Mouse (Mus musculus) urinary bladder, postnatal 4 days (tissue): ENCODE measurements at regions not wholly inside any gene's neighbourhood (a gene's known extent, or its start where the extent isn't known, plus 50 kb on each side); places are given as distances from the start of the nearest gene placed in this dataset.

Experiments
- DNase-seq, 2 experiments: peaks; one replicate each; pipeline ENCODE4 v3.0.0; 2021 to 2022; ENCODE audit warnings: low spot score in 2 of 2

DNA sequence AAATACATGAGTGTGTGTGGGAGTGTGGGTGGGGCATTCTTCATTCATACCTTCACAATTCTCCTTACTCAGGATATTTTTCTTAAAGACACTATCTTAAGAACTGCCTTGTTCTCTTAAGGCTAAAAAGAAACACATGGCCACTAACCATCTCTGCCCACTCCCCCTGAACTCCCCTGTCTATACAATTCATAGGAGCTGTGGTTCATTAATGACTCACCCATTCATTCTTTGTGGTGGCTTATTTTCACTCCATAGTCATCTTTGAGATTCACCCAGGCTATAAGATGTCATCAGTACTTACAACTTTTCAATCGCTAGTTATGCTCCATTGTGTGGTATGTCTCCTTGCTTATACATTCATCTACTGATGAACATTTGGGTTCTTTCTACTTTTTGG lies 97.7 kb upstream of the Spred1 start:
- DNase-seq: no peak

DNA sequence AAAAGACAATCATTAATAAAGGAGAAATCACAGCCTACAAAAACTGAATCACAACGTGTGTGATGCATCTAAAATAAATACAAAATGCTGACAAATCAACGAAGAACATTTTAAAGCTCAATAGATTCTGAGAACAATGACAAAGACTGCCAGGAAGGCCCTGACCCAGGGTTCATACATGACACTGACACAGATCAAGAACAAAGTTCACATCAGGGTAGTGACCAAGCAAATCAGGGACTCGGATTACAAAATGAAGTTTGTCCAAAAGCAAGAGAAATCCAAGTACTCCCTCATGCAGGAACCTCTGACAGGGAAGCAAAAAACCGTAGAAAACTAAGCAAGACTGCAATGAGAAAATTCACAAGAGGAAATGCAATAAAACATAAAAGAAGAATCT lies 94.1 kb upstream of the Spred1 start:
- no peak for DNase-seq

DNA sequence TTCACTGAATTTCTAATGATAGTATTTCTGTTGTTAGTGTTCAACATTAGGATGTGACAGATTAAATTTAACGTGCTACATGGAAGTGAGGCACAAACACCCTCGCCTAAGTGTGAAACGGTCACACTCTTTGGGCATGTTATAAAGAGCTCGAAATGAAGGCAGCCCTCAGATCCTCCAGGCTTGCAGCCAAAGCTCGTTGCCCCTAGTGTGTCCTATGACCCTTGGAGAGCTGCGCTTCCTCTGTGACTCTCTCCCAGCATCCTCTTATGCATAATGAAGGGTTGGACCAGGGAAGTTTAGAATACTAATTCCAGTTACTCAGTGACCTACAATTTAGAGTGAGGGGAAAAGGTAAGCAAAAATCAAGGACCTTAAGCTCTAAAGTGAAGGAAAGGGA lies 92.4 kb upstream of the Spred1 start:
- no peak for DNase-seq

DNA sequence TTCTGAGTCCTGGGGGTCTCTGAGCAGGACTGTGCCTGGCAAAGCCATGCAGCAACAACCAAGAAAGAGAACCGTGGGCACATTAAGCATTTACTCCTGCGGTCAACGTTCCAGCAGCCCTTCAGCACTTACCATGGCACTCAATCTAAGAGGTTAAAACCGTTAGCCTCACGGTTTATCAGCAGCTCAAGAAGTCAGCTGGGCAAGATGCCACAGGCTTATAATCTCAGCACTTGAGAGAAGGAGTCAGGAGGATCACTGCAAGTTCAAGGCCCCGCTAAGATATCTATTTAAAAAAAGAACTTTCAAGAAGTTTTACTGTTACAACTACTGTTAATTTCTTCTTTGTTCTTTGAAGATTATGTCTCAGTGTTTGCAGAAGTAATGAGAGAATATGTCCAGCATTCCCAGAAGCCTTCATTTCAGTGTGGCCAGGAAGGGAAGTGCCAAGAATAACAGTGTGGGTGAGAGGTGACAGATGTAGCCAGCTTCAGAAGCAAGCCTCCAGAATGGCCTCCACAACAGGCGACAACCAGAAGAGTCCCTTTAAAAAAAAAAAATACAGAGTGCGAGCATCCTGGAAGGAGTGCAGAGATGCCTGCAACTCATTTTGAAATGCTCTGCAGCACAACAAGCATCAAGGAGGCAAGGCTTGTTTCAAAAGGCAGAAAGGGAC lies 84.8 kb upstream of the Spred1 start:
- no peak for DNase-seq

DNA sequence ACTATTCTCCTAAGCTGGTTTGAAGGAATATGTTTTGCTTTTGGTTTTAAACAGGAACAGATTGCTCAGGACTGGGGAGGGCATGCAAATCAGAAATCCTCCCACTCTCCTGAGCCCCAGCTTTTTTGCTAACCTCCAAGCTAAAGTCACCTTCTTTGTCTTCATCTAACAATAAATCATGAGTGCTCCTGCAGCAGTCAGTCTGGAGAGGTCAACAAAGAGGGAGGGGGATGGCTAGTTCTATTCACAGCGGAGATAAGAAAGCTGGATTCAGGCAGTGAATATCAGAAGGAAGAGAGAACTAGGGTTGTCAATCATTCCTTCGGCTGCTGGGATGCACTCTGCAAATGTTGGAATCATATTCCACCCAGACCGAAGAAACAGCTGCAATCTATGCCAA lies 81.0 kb upstream of the Spred1 start:
- no peak for DNase-seq

DNA sequence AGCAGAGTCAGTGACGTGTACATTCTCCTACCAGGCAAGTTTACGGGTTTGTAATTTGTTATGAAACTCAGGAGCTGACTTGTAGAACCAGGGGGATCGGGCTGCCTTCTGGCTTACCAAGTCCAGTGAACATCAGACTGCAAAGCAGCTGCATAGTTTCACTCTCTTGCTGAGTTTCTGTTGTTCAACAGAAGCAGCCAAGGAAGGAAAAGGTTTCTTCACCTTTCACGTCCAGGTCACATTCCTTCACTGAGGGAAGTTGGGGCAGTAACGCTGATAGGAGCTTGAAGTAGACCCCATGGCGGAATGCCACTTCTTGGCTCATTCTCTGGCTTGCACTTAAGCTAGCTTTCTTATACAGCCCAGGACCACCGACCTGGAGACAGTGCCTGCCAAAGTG lies 77.3 kb upstream of the Spred1 start:
- DNase-seq: no peak

DNA sequence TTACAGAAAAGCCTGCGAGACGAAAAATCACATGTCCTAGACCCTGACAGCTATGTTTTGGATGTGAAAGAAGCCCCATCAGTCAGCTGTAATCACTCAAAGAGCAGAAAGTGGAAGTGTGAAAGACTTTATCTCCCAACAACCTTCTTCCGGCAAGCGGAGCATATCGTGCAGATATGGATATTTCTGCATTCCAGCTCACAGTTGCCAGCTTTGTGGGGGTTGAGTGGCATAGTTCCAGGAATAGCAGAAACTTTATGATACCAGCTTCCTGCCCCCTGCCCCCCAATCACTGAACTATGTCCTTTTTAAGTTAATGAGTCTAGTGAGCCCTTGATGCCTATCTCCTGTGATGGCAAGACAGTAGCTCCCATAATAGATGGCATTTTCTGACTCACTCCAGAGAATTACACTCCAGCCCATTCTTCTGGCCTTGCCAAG lies 72.9 kb upstream of the Spred1 start:
- no peak for DNase-seq

DNA sequence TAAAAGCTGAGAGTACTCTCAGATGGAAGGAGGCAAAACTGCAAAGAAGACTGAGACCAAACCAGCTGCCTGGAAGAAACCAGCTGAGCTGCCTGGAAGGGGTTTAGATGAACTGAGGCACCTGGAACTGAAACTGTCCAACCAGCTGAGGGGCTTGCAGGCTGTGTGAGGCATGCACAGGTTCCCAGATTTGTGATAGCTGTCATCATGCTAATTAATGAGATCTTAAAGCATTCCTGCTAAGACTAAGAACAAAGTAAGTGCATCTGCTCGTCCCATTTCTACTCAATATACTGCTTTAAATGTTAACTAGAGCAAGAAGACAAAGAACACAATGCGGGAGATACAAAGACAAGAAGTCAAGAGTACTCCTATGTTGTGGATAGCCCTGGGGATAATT lies 71.1 kb upstream of the Spred1 start:
- no peak for DNase-seq

DNA sequence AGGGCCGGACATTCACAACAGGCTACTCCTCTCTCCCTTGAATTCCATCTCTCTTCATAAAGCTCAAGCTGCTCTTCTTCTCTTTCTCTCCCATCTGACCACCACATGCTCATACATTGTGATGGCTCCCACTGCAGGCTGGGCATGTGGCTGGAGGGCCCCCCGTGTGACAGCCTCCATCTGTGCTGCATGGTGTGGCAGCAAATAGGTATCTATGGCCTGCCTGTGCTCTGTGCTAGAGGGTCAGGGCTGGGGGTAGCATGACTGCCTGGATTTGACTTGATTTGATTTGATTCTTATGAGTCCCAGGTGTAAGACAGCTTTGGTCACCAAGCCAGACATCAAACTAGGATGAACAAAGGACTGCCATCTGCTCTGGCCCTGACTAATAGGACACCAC lies 57.0 kb upstream of the Spred1 start:
- DNase-seq: no peak

DNA sequence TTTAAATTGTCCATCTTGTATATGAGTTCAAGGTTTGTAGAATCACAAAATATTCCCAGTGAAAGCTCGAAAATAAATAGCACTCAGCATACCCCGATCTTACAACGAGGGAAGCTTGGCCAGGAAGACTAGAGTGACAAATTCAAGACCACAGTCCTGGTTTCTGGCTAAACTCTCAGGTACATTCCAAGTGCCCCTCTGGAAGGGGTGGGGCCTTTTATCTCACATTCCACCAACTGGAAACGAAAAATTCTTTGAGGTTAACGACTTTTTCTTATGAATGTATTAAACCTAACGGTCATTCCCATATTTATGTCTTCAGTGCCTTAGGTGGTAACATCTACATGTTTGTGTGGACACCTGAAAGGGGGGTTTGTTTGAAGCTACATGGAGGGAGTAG lies 50.8 kb upstream of the Spred1 start:
- DNase-seq: no peak

DNA sequence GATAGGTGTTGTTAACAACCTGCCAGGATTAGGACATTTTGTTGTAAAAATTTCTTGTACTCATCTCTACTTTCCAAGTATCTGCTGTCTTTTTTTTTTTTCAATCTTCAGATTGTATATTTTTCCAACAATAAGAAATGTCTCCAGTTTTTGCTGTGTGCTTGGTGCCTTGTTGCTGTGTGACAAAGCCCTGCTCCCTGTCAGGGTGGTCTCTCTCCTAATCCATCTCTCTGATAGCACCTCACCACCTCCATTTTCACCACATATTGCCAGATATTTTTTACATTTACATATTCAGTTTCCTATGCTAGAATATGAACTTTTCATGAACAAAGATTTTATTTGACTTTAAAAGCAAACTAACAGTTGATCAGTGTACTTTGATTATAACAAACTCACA lies 50.1 kb upstream of the Spred1 start:
- DNase-seq: no peak
